Mouse (Mus musculus): ENCODE measurements around the gene Ints11. TPM values are rescaled to one million over a fixed set of nuclear protein-coding genes. Genes with fewer than 3 reads are reported as not detected.

The Ints11 gene
- polyA plus RNA-seq, 1 experiment from 2014 or later, result 30.7 TPM

GRCm38 (mm10) chr4:155891011-155891471, 21.7 kb downstream of the Ints11 start:
- no peak for ATAC-seq (ENCODE audit: low FRiP score, low TSS enrichment)
- Histone ChIP-seq H3K36me3 (ENCODE audit: control insufficient read depth, insufficient read depth, low read length) (peaks cover 10% of the 10 kb centered on the region), H3K9ac (ENCODE audit: low read length) (peak overlapping the region; percentile 94), H3K4me3 (ENCODE audit: low read depth, low read length) (peak overlapping the region; percentile 94), H3K4me2 (replicated peaks; ENCODE audit: low read depth) (peak overlapping the region; percentile 97), H3K9me3 (ENCODE audit: control insufficient read depth, low read length) (no peaks in the 10 kb centered on the region), H3K4me1 (replicated peaks; ENCODE audit: control insufficient read depth, insufficient read depth) (peaks cover 10% of the 10 kb centered on the region), H3K27ac (replicated peaks) (0 out of 2 replicates have a peak overlapping the region, but pooled peaks have one; percentile 4), H3K27me3 (ENCODE audit: control insufficient read depth, insufficient read depth, low read length) (no peaks in the 10 kb centered on the region)
- DNase-seq (ENCODE audit: low spot score), result no peak
- no peak for TF ChIP-seq CTCF (IDR thresholded peaks at IDR 0.05; ENCODE audit: low read depth)
- TF ChIP-seq EP300 (optimal IDR thresholded peaks at IDR 0.05), result no peak
- WGBS, result 2% methylated on average over 33 of the region's 34 CpGs

DNA sequence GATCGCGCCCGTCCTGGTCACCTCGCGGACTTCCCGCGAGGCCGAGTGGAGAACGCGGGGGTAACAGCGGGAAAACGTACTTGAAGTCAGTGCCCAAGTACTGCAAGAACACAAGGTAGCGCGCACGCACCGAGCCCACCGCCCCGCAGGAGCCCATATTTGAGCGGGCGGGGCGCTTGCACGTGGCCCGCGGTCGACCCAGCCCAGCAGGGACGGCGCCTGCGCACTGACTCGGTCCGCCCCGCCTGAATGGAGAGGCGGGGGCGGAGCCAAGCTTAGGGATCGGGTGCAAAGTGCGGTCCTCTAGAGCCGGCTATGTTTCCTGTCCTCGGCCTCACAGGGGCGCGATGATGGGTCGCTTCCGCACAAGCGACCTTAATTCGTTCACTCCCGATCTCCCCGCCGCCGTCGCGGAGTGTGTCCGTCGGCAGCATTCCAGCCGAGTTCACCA, 22.2 kb downstream of the Ints11 start, which contains the start of the genes Pusl1 and Acap3:
Pusl1 (minus strand) TSS at position 231 of the 451 bp plus-strand sequence.
Acap3 (plus strand) TSS at position 272 of the 451 bp plus-strand sequence.
- no peaks in the 10 kb centered on the region for H3K9me3 ChIP-seq (ENCODE audit: control insufficient read depth, low read length)
- peak within 1 kb of the TSS; percentile 99 for H3K27ac ChIP-seq (replicated peaks)
- H3K27me3 ChIP-seq (ENCODE audit: control insufficient read depth, insufficient read depth, low read length), result no peaks in the 10 kb centered on the region
- TF ChIP-seq CTCF (IDR thresholded peaks at IDR 0.05; ENCODE audit: low read depth) (no peak), EP300 (optimal IDR thresholded peaks at IDR 0.05) (no peak)
- H3K4me1 ChIP-seq (replicated peaks; ENCODE audit: control insufficient read depth, insufficient read depth), result peaks cover 10% of the 10 kb centered on the region
- DNase-seq (ENCODE audit: low spot score) (peak; percentile 96), ATAC-seq (ENCODE audit: low FRiP score, low TSS enrichment) (peak; percentile 85)
- under 1% methylated on average over 52 of the region's 52 CpGs for WGBS
- peak within 1 kb of the TSS; percentile 97 for H3K4me2 ChIP-seq (replicated peaks; ENCODE audit: low read depth)
- peak within 1 kb of the TSS; percentile 94 for H3K9ac ChIP-seq (ENCODE audit: low read length)
- H3K4me3 ChIP-seq (ENCODE audit: low read depth, low read length), result peak within 1 kb of the TSS; percentile 94
- peaks cover 7% of the 10 kb centered on the region for H3K36me3 ChIP-seq (ENCODE audit: control insufficient read depth, insufficient read depth, low read length)

- Histone ChIP-seq H3K4me1 (replicated peaks; ENCODE audit: control insufficient read depth, insufficient read depth) (peaks cover 10% of the 10 kb centered on the region), H3K27me3 (ENCODE audit: control insufficient read depth, insufficient read depth, low read length) (no peaks in the 10 kb centered on the region), H3K9ac (ENCODE audit: low read length) (peak overlapping the region; percentile 94), H3K4me3 (ENCODE audit: low read depth, low read length) (peak overlapping the region; percentile 94), H3K27ac (replicated peaks) (peak overlapping the region; percentile 99), H3K4me2 (replicated peaks; ENCODE audit: low read depth) (peak overlapping the region; percentile 97), H3K36me3 (ENCODE audit: control insufficient read depth, insufficient read depth, low read length) (peaks cover 7% of the 10 kb centered on the region), H3K9me3 (ENCODE audit: control insufficient read depth, low read length) (no peaks in the 10 kb centered on the region)
- 0% methylated on average over 33 of the region's 56 CpGs for WGBS
- TF ChIP-seq EP300 (optimal IDR thresholded peaks at IDR 0.05) (no peak), CTCF (IDR thresholded peaks at IDR 0.05; ENCODE audit: low read depth) (peak; percentile 45; the same call in 1 of the 2 replicates)
- peak; percentile 89 for ATAC-seq (ENCODE audit: low FRiP score, low TSS enrichment)
- peak; percentile 89 for DNase-seq (ENCODE audit: low spot score)
Measured at GRCm38 (mm10) chr4:155892017-155892416, 22.7 kb downstream of the Ints11 start.

GRCm38 (mm10) chr4:155892438-155893211, 23.3 kb downstream of the Ints11 start:
- ATAC-seq (ENCODE audit: low FRiP score, low TSS enrichment) (peak; percentile 35), DNase-seq (ENCODE audit: low spot score) (peak; percentile 46)
- TF ChIP-seq EP300 (optimal IDR thresholded peaks at IDR 0.05), result no peak
- TF ChIP-seq CTCF (IDR thresholded peaks at IDR 0.05; ENCODE audit: low read depth), result no peak
- WGBS, result 5% methylated on average over 34 of the region's 37 CpGs
- peak overlapping the region; percentile 97 for H3K4me2 ChIP-seq (replicated peaks; ENCODE audit: low read depth)
- peak overlapping the region; percentile 94 for H3K4me3 ChIP-seq (ENCODE audit: low read depth, low read length)
- H3K9me3 ChIP-seq (ENCODE audit: control insufficient read depth, low read length), result no peaks in the 10 kb centered on the region
- peak overlapping the region; percentile 94 for H3K9ac ChIP-seq (ENCODE audit: low read length)
- peaks cover 10% of the 10 kb centered on the region for H3K4me1 ChIP-seq (replicated peaks; ENCODE audit: control insufficient read depth, insufficient read depth)
- peak overlapping the region; percentile 99 for H3K27ac ChIP-seq (replicated peaks)
- H3K36me3 ChIP-seq (ENCODE audit: control insufficient read depth, insufficient read depth, low read length), result peaks cover 4% of the 10 kb centered on the region
- no peaks in the 10 kb centered on the region for H3K27me3 ChIP-seq (ENCODE audit: control insufficient read depth, insufficient read depth, low read length)

DNA sequence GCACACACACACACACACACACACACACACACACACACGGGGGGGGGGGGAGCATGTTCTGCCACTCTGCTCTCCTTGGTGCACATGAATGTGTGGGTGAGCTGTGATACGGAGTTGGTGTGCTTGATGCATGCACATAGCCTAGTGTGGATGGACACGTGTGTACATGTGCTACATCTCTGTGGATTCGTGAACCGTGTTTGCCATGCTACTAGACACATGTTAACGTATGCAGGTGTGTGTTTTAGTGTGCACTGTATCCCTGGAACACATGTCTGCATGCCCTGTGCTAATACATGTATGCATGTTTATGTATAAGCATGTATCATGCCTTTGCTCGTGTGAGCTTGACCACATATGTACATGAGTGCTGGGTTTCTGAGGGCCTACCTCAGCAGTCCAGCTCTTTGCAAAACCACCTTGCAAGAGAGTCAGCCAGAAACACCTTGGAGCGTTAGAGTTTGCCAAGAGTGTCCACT, 23.9 kb downstream of the Ints11 start:
- peak overlapping the region; percentile 97 for H3K4me2 ChIP-seq (replicated peaks; ENCODE audit: low read depth)
- no peak overlapping the region for H3K9ac ChIP-seq (ENCODE audit: low read length)
- DNase-seq (ENCODE audit: low spot score) (no peak), ATAC-seq (ENCODE audit: low FRiP score, low TSS enrichment) (no peak)
- H3K27ac ChIP-seq (replicated peaks), result peak overlapping the region; percentile 86; the same call in 1 of the 2 replicates
- peaks cover under 1% of the 10 kb centered on the region for H3K36me3 ChIP-seq (ENCODE audit: control insufficient read depth, insufficient read depth, low read length)
- no peaks in the 10 kb centered on the region for H3K9me3 ChIP-seq (ENCODE audit: control insufficient read depth, low read length)
- 65% methylated on average over 8 of the region's 8 CpGs for WGBS
- H3K4me3 ChIP-seq (ENCODE audit: low read depth, low read length), result peak overlapping the region; percentile 94; the same call in 1 of the 2 replicates
- no peak for TF ChIP-seq EP300 (optimal IDR thresholded peaks at IDR 0.05)
- TF ChIP-seq CTCF (IDR thresholded peaks at IDR 0.05; ENCODE audit: low read depth), result no peak
- H3K4me1 ChIP-seq (replicated peaks; ENCODE audit: control insufficient read depth, insufficient read depth), result peaks cover 10% of the 10 kb centered on the region
- H3K27me3 ChIP-seq (ENCODE audit: control insufficient read depth, insufficient read depth, low read length), result no peaks in the 10 kb centered on the region

Measured in stomach, postnatal 0 days (tissue).